Mouse (Mus musculus) hindbrain, embryonic 12.5 days (tissue): ENCODE results near the gene Nudt2. TPM values are rescaled to one million over a fixed set of nuclear protein-coding genes. Genes with fewer than 3 reads are reported as not detected.

Experiments used
- ATAC-seq: fragments of 200-750 bp; cut with Nextera tagmentation; 2 replicates; pipeline ENCODE4 v1.8.0; 2017; ENCODE audit warnings: moderate TSS enrichment; ENCODE audit not compliant: low FRiP score
- H3K27ac ChIP-seq: fragments of 300-500 bp; sonication (generic); 2 replicates; pipeline ENCODE4 v1.5.1; 2016; ENCODE audit warnings: mild to moderate bottlenecking
- H3K27me3 ChIP-seq: fragments of 300-500 bp; sonication (generic); 2 replicates; pipeline ENCODE4 v1.6.1; 2016; ENCODE audit warnings: mild to moderate bottlenecking
- H3K36me3 ChIP-seq: fragments of 300-500 bp; sonication (generic); 2 replicates; pipeline ENCODE4 v1.6.1; 2016; ENCODE audit warnings: mild to moderate bottlenecking
- H3K4me1 ChIP-seq: fragments of 300-500 bp; sonication (generic); 2 replicates; pipeline ENCODE4 v1.6.1; 2016
- H3K4me2 ChIP-seq: fragments of 300-500 bp; sonication (generic); replicated peaks from 2 replicates; pipeline ENCODE4 v1.6.1; 2016; ENCODE audit warnings: mild to moderate bottlenecking
- H3K4me3 ChIP-seq: fragments of 300-500 bp; sonication (generic); 2 replicates; pipeline ENCODE4 v1.5.1; 2016; ENCODE audit warnings: mild to moderate bottlenecking
- H3K9ac ChIP-seq: fragments of 300-500 bp; sonication (generic); 2 replicates; pipeline ENCODE4 v1.6.1; 2016; ENCODE audit warnings: mild to moderate bottlenecking, moderate library complexity
- H3K9me3 ChIP-seq: fragments of 300-500 bp; sonication (generic); replicated peaks from 2 replicates; pipeline ENCODE4 v1.6.1; 2016; ENCODE audit warnings: mild to moderate bottlenecking
- WGBS: fragments of 180-500 bp; shearing (Covaris S2); methylation state at CpG from one replicate; pipeline ENCODE4 v1.1.7; 2016; 5-methylcytosine and 5-hydroxymethylcytosine counted together
- polyA plus RNA-seq: library from polyadenylated mRNA; unstranded; fragments of >200 nt; fragmentation: Nextera tagmentation; extraction: Ambion mirVana; gene quantifications from 2 replicates; pipeline ENCODE4 v1.2.1, GENCODE M21; 2016

Gene Nudt2
- polyA plus RNA-seq, 1 experiment from 2014 or later, result 59.5 TPM

DNA sequence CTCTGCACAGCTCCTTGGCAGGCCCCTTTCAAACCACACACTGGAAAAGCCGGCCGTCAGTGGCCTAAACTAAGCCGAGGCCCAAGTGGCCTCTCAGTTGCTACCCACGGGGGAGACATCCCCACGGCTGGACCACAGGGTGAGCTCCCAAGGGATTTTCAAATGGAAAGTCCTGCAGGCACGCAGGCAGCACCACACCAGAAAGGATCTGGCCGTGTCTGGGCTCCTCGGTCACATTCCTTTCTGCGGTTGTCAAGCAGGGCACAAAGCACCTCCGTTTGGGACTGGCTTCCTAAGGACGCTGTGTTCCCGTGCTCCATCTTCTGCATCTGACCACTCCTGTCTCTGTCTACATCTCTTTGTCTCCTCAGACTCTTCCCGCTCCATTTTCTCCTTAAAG, 62.1 kb downstream of the Nudt2 start:
- H3K4me3 ChIP-seq, result no peak overlapping the region
- H3K4me1 ChIP-seq, result peaks cover 50% of the 10 kb centered on the region
- ATAC-seq, result no peak
- no peaks in the 10 kb centered on the region for H3K9me3 ChIP-seq
- H3K9ac ChIP-seq, result no peak overlapping the region
- H3K36me3 ChIP-seq, result no peaks in the 10 kb centered on the region
- WGBS, result 28% methylated on average over 13 of the region's 13 CpGs
- H3K27ac ChIP-seq, result peak overlapping the region; percentile 72
- H3K27me3 ChIP-seq, result no peaks in the 10 kb centered on the region
- peak overlapping the region; percentile 21; the same call in 1 of the 2 replicates for H3K4me2 ChIP-seq

DNA sequence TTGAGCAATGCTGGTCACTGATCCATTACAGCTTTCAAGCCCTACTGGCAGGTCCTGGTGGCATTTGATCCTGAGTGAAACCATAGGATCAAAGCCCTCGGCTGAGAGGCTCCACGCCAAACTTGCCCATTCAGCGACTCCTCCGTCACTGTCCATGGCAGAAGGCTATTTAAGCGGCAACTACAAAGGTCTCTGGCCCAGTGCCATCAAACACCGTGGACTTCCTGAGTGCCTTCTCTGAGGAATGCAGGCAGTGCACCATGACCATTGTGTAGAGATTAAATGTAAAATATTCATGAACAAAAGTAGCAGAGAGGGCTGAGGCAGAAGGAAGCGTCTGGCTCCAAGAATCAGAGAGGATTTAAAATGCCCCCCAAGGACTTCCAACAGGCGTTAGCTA, 63.0 kb downstream of the Nudt2 start:
- Histone ChIP-seq H3K4me2 (no peak overlapping the region), H3K27ac (peak overlapping the region; percentile 72), H3K9me3 (no peaks in the 10 kb centered on the region), H3K4me1 (peaks cover 53% of the 10 kb centered on the region), H3K36me3 (no peaks in the 10 kb centered on the region), H3K9ac (no peak overlapping the region), H3K4me3 (no peak overlapping the region), H3K27me3 (no peaks in the 10 kb centered on the region)
- peak; percentile 43; the same call in 1 of the 2 replicates for ATAC-seq
- 13% methylated on average over 8 of the region's 8 CpGs for WGBS

Other genes starting within 250 kb of the Nudt2 start
- 71.1 and 91.1 TPM in 2 replicates for gene Ubap2, start 190.0 kb upstream of the Nudt2 start, polyA plus RNA-seq
- gene Dcaf12, start 150.3 kb upstream of the Nudt2 start, polyA plus RNA-seq, result 73.5 and 79.7 TPM in 2 replicates
- 78.1 and 88.0 TPM in 2 replicates for gene Ubap1, start 116.2 kb upstream of the Nudt2 start, polyA plus RNA-seq
- 9.5 and 9.6 TPM in 2 replicates for gene Kif24, start 264 bp upstream of the Nudt2 start, polyA plus RNA-seq
- gene AI464131, start 37.9 kb downstream of the Nudt2 start, polyA plus RNA-seq, result 10.1 and 11.9 TPM in 2 replicates
- gene 1110017D15Rik, start 52.2 kb downstream of the Nudt2 start, polyA plus RNA-seq, result 11.3 and 12.9 TPM in 2 replicates
- gene Fam219a, start 104.4 kb downstream of the Nudt2 start, polyA plus RNA-seq, result 12.5 and 15.3 TPM in 2 replicates
- 2.3 and 2.8 TPM in 2 replicates for gene Dnaic1, start 104.6 kb downstream of the Nudt2 start, polyA plus RNA-seq
- gene Enho, start 175.2 kb downstream of the Nudt2 start, polyA plus RNA-seq, result 73.6 and 78.6 TPM in 2 replicates
- gene Cntfr, start 231.9 kb downstream of the Nudt2 start, polyA plus RNA-seq, result 28.8 and 35.9 TPM in 2 replicates
- 125 and 141 TPM in 2 replicates for gene Il11ra1, start 234.8 kb downstream of the Nudt2 start, polyA plus RNA-seq
- 55.6 and 66.5 TPM in 2 replicates for gene Rpp25l, start 248.4 kb downstream of the Nudt2 start, polyA plus RNA-seq